Mouse (Mus musculus) skeletal muscle tissue, adult 2 months (tissue): ENCODE measurements around the gene Nox4.
A peak's percentile ranks its signal among the peaks of the same experiment; 100 is the strongest.

Experiments used
- DNase-seq: peaks from one replicate; pipeline ENCODE4 v3.0.0-alpha.2; 2012; ENCODE audit warnings: low read depth, low spot score

Gene Nox4

DNA sequence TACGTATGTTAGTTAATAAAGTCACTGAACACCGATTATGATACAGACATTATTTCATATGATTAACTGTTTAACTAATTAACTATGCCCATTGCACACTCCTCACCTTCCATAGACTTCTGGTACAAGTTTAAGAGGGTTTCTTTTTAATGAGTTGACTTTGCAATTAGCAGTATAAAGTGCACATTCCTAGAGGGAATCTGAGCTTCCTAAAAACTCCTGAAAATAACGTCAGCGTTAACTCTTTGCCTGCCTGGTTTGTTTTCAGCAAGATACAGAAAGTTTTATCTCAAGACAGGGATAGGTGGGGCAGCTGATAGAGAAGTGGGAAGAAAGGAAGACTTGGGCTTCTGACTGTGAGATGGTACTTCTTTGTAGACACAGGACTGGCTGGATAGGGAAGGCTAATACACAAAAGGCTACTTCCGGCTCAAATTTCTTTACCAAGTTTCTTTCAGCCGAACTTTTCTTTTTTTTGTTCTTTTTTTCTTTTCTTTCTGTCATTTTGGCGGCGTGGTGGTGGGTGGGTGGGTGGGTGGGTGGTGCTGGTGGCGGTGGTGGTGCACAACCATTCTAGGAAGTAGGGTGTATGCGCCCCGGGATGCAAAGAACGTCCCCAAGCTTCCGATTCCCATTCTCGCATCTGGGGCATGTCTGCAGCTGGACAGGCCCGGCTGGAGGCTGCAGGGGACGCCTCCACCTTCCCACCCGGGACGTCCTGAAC is at the start of gene Nox4:
Gene Nox4, plus strand, starts transcription at position 241 of the 724 bp plus-strand sequence.
- no peak for DNase-seq

DNA sequence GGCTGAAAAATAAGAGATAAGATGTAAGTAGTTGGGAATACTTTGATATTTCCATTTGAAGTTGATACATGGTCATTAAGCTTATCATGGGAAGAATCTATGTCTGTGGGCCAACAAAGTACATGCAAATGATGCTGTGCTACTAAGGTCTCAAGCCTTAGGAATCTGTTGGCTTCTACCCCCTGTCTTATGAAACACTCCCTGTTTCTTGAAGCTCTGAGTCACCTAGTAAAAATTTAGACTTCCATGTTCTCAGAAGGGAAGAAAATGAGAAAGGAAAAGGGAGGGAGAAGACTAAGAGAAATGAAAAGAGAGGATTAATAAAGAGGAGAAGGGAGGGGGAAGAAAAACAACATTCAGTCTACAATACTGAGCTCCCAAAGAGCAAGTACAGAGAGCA is 41.1 kb upstream of the Nox4 start:
- DNase-seq: peak; percentile 34

- DNase-seq: no peak
Measured at GRCm38 (mm10) chr7:87221712-87222111, 24.2 kb upstream of the Nox4 start.

GRCm38 (mm10) chr7:87222751-87223150 is 23.1 kb upstream of the Nox4 start:
- no peak for DNase-seq

DNA sequence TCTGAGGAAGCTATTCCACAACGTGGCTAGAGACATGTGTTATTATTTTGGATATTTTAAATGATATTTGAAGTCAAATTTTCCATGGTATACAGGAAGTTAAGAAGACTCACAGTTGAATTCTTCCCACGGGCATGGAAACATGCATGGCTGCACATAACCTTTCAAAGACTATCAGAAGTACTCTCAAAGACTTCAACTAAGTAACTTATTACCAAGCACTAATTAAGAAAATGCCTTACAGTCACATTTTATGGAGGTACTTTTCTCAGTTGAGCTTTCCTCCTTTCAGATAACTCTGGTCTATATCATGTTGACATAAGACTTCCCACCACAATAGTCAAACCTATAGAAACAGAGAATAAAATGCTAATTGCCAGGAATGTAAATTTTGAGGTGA is 20.3 kb upstream of the Nox4 start:
- no peak for DNase-seq

- no peak for DNase-seq
Measured at GRCm38 (mm10) chr7:87227051-87227948, 18.6 kb upstream of the Nox4 start.

DNA sequence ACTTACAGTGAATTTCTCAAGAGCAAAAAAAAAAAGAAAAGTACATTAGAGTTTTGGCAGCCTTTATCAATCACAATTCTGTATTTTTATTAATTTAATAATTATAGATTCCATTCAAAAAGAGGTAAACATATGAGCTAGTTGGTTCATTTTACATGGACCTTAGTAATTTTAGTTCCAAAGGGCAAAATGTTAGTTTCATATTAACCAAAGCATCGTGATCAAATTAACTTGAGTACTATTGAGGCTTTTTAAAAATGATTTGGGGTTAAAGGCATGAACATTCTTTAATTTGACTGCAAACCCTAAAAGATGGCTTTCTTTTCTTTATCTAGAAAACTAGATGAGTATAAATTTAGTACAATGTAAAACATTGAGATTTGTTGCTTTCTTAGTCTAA is 16.4 kb upstream of the Nox4 start:
- DNase-seq: no peak

DNA sequence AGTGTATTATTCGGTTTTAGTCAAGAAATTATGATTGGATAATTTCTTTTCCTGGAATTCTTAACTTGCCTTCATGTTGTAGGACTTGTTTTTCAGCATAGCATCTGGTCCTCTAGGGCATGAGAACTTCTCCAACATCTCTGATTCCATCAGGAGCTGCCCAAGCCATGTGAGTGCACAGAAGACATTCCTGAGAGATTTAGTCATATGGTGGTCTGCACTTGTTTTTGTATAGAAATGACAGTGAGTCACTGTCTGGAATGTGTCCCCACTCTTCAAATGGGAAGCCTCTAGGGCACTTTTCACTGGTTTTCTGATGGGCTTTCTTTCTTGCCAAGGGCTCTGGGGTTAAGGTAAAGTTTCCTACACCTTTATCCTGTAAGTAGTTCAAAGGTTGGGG is 4.8 kb upstream of the Nox4 start:
- no peak for DNase-seq

DNA sequence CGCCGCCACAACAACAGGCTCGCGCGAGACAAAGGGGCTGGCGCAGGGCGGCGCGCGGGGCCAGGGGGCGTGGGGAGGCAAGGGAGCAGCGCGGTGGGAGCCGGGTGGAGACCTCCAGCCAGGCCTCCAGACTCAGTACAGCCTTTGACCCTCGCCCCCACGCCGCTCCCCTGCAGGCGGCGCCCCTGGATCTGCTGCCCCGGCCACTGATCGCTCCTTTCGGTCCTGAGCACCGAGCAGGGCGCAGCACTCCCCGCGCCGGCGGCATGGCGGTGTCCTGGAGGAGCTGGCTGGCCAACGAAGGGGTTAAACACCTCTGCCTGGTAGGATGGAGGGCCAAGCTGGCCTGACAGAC is 661 bp downstream of the Nox4 start:
- no peak for DNase-seq

GRCm38 (mm10) chr7:87246940-87247339 is 1.0 kb downstream of the Nox4 start:
- no peak for DNase-seq

GRCm38 (mm10) chr7:87247926-87248325 is 2.0 kb downstream of the Nox4 start:
- DNase-seq: peak; percentile 25

DNA sequence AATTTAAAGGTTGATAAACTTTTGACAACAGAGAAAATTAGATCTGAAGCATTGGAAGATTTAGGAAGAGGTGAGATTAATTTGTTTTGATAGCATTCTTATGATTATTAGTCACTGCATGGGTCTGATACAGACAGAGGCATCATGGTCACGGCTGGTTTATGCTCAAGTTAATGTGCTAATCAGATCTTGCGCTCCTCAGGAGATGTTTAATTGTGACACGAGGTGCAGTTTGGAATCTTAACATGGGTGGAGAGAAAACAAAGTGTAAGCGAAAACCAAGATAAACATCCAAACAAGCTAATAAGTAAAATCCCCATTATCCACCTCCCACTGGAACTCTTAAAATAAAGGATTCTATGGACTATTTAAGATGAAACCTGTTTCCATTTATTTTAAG is 6.2 kb downstream of the Nox4 start:
- no peak for DNase-seq

GRCm38 (mm10) chr7:87277225-87277624 is 31.3 kb downstream of the Nox4 start:
- no peak for DNase-seq

GRCm38 (mm10) chr7:87303726-87304315 is 57.9 kb downstream of the Nox4 start:
- no peak for DNase-seq

DNA sequence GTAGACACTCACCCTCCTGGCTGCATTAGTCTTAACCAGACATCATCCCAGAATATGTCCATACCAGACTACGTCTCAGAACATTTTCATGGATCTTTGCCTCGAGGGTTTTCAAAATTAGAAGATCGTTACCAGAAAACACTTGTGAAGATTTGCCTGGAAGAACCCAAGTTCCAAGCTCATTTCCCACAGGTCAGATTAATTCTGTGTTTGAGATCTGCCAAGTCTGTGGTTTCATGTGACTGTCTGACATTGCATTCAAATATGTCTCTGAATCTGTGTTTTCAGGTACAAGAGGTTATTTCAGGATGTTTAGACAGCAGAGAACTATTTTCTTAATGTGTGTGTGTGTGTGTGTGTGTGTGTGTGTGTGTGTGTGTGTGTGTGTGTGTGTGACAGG is 75.7 kb downstream of the Nox4 start:
- peak; percentile 7 for DNase-seq

DNA sequence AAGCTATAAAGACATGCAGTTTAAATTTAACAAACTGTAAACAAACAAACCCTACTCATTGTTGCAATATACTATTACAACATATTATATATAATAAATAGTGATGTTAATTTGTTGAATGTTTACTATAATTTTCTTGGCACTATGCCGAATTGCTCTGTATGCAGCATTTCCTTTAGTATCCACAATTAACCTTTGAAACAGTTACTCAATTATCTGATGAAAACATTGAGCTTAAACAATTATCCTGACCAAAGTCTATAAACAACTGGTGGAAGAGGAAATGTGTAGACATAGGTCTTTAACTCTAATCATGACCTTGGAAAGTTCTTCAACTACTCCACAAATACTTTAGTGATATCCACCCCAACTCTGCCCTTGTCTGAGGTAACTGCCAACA is 76.2 kb downstream of the Nox4 start:
- no peak for DNase-seq

DNA sequence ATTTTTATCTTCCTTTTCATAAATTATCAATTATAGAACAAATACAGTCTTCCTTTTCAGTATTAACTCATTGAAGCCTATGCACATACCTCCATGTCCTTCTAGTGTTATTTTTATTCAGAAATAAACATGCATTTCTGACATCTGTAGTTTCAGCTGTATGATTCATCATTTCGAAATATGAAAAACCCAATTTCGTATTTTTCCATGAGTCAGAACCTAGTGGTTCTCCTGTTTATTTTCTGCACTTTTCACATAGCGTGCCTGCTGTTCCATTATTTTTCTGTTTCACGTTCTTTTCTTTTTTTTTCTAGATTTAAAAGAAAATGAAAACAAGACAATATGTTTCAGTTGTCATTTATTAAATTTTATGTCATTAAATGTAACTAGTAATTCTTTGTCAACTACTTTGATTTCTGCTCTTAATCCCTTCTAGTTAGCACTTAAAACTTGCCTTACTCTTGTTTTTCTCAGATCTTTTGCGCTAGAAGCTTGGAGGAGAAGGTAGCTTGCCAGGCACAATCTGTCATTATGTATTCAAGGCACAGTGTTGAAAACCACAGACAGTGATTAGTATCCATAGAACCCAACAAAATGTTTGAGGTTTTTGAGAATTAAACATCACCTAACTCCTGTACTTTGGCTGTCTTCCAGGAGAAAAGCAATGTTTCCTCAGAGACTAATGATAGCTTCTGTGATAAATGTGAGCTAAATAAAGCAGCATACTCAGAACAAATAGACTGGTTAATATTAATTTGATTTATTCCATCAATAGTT is 85.1 kb downstream of the Nox4 start:
- peak; percentile 8 for DNase-seq

GRCm38 (mm10) chr7:87345598-87345997 is 99.7 kb downstream of the Nox4 start:
- no peak for DNase-seq

- no peak for DNase-seq
Measured at GRCm38 (mm10) chr7:87352818-87353217, 106.9 kb downstream of the Nox4 start.

- peak; percentile 23 for DNase-seq
Measured at GRCm38 (mm10) chr7:87367834-87368233, 121.9 kb downstream of the Nox4 start.

DNA sequence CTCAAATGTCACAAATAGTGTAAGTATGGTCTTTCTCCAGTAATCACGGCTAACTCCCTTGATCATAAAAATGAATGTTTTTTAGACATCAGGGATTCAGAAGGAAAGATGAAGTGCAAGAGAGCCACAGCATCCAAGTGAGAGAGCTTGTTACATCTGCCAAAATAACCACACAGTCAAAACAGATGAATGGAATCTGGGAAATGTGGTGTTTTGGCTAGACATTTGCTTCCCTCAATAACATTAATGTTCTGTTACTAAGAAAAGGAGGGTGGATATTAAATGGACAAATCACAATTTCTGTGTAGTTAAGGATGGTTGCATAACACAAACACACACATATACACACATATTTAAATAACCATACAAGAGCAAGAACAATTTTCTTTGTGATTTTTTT is 123.2 kb downstream of the Nox4 start:
- peak; percentile 40 for DNase-seq

DNA sequence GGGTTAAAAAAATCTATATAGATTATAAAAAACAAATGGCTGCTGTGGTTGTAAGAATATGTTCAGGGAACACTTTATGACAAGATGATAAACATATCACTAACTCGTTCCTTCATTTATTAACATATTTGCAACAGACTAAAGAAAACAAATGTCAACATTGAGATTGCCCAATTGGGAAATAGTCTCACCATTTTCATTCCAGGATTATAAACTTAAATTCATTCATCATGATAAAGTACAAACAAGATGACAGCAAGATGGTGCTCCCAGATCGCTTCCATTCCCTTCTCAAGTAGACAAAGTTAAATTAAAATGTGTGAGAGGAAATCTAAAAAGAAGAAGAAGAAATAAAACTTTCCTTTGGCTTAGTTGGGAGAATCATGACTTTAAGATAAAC is 124.9 kb downstream of the Nox4 start:
- DNase-seq: no peak
